Mouse (Mus musculus) gastrocnemius, postnatal 14 days (tissue): Measurements from ENCODE around the gene Hoxb8. TPM values are rescaled to one million over a fixed set of nuclear protein-coding genes. Genes with fewer than 3 reads are reported as not detected.

ENCODE experiments used
- DNase-seq: peaks from one replicate; pipeline ENCODE4 v3.0.0; 2021; ENCODE audit warnings: mixed read lengths
- intact Hi-C: fragments of 180-260 bp; cut with DNase I; formaldehyde crosslinking; loops from one replicate; pipeline ENCODE4 v1.15.1; 2025; ENCODE audit warnings: low total_unique reads
- total RNA-seq, 2 experiments: library from RNA; stranded (reverse); gene quantifications; 2 replicates each; pipeline ENCODE4 v1.2.3; 2021

Gene Hoxb8
- total RNA-seq, 2 experiments from 2014 or later, result 0.71 to 0.74 TPM

DNA sequence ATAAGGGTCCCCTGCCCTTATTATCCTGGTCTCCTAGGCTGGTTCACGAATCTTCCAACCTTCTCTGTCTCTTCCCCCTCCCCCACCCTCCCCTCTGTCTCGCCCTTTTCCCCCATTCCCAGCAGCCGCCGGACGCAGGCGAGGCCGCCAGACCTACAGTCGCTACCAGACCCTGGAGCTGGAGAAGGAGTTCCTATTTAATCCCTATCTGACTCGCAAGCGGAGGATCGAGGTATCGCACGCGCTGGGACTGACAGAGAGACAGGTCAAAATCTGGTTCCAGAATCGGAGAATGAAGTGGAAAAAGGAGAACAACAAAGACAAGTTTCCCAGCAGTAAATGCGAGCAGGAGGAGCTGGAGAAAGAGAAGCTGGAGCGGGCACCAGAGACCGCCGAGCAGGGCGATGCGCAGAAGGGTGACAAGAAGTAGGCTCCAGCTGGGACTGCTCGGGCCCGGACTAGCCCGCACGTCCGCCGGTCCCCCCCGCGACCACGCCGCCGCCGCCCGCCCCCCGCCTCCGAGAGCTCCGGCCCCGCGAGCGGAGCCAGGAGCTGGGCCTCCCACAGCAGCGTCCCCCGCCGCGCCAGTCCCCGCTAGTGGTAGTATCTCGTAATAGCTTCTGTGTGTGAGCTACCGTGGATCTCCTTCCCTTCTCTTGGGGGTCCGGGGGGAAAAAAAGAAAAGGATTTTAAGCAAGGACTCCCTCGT, 2.5 kb downstream of the Hoxb8 start:
- intact Hi-C loops, result loop anchor here (5.0 kb wide), 1 partner anchor 578 kb away; no protein-coding TSS in a partner anchor
- no peak for DNase-seq

DNA sequence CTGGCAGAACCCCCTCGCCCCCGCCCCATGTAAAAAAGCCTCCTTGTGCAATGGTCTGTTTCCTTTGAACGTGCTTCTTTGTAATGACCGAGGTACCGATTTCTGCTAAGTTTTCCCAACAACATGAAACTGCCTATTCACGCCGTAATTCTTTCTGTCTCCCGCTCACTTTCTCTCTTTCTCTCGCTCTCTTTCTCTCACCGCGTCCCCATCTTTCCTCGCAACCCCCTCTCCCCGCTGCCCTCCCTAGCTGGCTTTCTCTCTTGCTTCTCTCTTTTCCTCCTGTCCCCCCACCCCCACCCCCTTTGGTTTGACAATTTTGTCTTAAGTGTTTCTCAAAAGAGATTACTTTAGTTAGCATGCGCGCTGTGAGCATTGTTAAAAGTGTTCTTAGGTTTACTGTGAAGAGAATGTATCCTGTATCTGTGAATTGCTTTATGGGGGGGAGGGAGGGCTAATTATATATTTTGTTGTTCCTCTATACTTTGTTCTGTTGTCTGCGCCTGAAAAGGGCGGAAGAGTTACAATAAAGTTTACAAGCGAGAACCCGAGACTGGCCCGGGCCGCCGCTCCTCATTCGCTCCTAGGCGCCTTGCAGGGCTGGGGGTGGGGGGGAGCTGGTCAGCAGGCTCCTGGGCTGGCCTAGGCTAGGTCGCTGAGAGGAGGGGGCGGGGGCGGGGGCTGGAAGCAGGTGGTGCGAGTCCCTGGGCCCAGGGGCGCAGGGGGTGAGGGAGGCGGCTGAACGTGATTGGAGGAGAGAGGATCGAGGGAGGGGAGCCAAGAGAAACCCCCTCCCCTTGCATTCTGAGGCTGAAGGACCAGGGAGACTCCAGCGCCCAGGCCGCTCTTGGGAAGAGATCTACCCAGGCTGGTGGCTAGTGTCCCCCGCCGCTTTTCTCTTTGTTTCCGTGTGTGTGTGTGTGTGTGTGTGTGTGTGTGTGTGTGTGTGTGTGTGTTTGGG, 3.3 kb downstream of the Hoxb8 start:
- intact Hi-C loops, result loop anchor here (5.0 kb wide), 1 partner anchor 577 kb away; no protein-coding TSS in a partner anchor
- no peak for DNase-seq

DNA sequence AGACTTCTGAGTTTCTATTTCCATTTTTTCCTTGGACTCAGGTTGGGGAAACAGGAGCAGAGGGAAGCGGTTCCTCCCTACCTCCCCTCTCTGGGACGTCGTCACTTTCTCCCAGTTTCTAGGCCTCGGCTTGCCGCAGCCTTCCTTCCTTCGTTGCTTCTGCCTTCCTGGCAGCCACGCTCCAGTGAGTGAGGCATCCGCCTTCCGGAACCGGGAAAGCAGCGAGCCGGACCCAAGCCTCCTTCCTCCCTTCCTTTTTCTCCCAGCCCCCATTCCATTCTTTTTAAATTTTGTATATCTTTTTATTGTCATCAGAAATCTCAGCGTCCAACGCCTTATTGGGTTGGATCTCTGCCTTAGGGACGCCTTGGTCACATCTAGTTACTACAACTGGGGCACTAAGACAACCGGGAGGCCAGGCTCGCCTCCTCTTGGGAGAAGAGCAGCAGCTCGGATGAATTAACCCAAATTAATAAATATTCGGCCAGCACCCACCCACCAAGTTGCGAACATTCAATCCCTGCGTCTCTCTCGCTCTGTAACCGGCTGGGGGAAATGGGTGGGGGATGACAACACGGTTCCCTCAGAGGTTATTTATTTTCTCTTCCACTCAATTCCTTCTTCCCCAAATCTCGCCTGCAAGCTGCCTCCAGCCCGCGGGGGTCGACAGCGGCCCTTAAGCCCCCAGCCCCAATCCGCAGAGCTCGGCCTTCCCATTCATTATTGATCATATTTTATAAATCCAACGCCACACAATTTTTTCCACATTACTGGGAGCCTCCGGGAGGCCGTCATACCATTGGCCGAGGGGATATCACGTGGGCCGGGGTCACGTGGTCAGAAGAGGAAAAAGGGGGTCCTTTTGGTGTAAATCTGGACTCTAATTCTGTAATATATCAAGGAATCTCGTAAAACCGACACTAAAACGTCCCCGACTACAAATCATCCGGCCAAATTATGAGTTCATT, 4.3 kb downstream of the Hoxb8 start, which contains the start of gene Hoxb7:
Hoxb7 (plus strand) TSS at position 853 of the 968 bp plus-strand sequence.
- no peak for DNase-seq
- intact Hi-C loops, result no loop called here

DNA sequence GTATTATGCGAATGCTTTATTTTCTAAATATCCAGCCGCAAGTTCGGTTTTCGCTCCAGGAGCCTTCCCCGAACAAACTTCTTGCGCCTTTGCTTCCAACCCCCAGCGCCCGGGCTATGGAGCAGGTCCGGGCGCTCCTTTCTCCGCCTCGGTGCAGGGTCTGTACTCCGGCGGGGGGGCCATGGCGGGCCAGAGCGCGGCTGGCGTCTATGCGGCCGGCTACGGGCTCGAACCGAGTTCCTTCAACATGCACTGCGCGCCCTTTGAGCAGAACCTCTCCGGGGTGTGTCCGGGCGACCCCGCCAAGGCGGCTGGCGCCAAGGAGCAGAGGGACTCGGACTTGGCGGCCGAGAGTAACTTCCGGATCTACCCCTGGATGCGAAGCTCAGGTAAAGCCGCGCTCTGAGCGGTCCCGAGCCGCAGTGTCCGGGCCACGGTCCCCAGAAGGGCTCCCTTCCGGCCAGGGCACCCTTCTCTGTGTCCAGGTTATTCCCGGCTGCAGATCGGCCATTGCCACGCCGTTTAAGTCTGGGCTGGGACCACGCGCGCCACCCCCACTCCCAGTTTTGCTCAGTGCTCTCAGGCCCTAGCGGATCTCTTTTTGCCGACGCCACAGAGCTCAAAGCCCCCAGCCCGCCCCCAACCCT, 5.2 kb downstream of the Hoxb8 start:
- DNase-seq, result no peak
- intact Hi-C loops, result no loop called here

DNA sequence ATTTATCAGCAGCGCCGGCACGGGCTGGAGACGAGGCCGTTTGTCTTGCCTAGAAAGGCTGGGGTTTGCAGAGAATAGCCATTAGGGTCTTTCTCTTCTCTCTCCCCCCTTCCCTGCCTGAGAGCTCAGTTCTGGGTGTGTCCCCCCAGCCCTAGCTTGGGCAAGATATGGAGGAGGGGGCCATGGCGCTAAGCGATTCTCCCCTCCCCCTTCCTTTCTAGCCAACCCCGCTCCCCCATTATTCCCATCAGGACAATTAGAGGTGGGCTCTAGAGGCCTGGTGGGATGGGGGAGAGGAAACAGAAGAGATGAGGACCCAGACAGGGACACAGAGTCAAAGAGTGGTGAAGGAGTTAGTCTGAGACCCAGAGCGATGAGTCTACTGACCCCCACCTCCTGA, 5.7 kb downstream of the Hoxb8 start:
- no peak for DNase-seq
- intact Hi-C loops, result no loop called here

DNA sequence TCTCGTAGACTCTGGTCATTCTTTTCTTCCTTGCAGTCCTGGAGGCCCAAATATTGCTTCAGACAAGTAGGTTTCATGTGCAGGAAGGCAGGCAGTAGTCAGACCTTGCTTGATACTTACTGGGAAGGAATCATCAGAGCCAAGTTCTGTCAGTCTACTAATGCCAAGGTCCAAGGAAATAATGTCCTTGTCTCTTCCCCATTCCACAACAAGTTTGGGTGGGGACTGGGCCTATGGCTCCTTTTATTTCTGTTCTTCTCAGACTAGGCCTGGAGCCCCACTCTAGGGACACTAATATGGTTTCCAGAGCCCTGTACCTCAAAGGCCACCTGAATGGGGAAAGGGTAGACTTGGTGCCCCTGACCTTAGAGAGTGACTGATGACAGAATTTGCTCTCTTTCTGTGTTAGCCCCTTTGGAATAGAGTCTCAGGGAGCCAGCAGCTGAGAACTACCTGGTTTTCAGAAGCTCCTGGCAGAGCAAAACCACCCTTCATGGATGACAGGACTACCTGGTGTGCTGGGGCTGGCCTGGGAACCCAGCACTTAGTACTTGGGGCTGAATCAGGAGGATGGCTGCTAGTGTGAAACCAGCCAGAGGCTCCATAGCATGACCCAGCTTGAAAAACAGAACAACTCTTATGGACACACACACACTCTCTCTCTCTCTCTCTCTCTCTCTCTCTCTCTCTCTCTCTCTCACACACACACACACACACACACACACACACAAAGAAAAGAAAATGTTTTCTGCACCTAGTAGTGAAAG, 6.9 kb downstream of the Hoxb8 start:
- intact Hi-C loops, result no loop called here
- no peak for DNase-seq

DNA sequence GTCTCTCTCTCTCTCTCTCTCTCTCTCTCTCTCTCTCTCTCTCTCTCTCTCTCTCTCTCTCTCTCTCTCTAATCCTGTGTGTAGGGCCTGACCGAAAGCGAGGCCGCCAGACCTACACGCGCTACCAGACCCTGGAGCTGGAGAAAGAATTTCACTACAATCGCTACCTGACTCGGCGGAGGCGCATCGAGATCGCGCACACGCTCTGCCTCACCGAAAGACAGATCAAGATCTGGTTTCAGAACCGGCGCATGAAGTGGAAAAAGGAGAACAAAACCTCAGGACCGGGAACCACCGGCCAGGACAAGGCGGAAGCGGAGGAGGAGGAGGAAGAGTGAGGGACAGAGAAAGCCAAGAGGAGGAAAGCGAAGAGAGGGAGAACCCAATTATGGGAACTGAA, 7.6 kb downstream of the Hoxb8 start:
- intact Hi-C loops, result no loop called here
- no peak for DNase-seq

DNA sequence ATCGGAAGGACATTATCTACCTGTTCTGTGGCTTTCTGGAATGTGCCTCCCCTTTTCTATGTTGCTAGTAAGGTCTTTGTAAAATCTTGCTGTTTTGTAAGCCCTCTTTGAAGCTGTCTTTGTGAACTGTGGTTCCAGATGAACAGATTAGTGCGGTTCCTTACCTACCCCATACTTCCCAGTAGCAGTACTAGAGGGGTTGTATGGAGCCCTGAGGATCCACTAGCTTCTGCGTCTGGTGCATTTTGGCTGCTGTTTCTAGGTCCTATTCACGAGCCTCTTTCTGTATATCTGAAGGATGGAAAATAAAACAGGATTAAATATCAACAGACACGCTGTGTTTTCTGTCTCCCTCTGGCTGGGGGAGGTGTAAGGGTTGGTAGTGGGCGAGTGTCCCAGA, 8.1 kb downstream of the Hoxb8 start:
- intact Hi-C loops, result no loop called here

DNA sequence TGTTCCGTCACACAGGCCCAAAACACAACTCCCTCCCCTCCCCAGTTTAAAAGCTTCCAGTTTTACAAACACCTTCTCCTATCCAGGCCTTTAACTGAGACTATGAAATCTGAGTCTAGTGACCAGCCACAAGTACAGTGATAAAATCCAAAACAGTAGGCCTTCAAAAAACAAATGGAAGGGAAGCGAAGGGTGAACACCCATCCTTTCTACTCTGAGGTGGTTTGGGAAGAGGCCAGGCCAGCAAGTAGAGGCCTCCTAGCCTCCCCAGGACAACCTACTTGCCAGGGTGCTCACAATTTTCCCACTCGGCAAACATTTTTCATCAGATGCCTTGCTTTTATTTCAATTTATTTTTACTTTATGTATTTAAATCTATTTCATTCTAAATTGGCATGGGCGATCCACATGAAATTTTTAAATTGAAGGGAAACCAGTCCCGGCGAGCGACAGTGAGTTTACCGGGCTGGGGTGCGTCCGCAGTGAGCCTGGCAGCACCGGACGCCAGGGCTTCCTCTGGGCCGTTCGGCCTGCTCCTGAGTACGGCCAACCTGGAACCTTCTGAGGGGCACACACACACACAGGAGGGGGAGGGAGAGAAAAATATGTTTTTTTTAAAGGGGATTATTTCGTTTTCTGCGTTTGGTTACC, 9.1 kb downstream of the Hoxb8 start:
- DNase-seq, result no peak
- intact Hi-C loops, result no loop called here

More for the DNA sequence above, 8.1 kb downstream of the Hoxb8 start:
- DNase-seq, result no peak

DNA sequence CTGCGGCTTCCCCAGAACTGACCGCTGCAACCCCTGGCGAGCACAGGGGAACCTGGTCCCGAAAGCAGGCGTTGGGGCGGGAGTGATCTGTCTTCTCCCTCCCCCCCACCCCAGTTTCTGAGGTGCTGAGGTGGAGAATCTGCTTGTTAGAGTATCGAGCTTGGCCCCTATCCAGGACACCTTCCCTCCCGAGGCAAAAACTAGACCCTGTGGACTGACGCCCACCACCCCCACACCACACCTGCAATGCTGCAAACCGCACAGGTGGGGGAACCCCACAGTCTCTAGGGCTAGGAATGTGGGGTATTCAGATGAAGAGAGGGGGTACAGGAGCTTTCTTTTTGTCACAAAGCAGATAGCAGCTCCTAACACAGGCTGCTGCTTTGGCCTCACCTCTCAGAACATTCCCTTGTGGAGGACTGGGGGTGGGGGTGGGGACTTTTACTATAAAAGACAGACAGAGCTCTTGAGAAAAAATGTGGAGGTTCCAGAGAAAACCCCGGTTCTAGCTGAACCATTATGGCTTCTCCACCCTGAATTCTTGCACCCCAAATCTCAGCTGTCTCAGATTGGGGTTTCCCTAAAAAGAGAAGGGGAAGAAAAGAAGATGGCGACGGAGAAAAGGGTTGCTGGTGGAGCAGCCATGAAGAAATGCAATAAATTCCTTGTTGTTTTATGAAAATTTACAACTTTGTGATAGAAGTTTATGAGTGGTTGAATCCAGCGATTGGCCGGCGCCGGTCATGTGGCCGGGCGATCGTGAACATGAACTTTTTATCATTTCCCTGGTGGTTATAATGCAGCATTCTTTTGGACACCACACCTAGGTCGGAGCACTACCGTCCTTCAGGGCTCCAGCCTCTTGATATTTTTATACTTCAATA, 10.2 kb downstream of the Hoxb8 start, which contains the start of gene Hoxb6:
Hoxb6 (plus strand) TSS at position 796 of the 884 bp plus-strand sequence.
- intact Hi-C loops, result no loop called here

DNA sequence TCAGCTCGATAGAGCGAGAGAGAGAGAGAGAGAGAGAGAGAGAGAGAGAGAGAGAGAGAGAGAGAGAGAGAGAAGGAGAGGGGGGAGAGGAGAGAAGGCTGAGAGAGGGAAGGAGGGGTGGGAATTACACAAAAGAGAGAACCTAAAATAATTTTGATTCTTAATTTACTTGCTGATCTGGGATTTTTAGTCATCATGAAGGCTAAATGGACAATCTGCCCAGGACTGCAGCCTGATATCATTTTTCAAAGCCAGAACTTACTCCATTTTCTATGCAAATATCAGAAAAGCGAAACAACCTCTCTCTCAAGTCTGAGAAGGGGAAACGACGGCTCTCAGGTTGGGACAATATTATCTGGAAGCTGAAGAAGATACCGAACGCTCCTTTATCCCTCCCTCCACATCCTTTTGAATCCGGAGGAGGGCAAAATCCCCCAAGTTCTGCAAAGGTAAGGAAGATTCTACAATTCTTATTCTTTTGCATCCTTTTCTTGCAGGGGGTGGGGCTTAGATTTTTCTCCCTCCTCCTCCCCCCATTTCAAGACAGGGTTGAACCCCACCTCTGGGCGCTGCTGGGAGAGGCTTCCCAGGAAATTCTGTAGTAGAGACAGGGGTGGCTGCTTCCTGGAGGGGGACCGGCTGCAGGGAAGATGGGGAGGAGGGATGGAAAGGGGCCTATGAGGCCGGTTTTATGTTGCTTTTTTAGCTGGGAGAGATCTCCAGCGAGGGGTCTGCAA, 11.0 kb downstream of the Hoxb8 start:
- no peak for DNase-seq
- intact Hi-C loops, result no loop called here

More for the DNA sequence above, 10.2 kb downstream of the Hoxb8 start, which contains the start of gene Hoxb6:
- DNase-seq, result no peak

DNA sequence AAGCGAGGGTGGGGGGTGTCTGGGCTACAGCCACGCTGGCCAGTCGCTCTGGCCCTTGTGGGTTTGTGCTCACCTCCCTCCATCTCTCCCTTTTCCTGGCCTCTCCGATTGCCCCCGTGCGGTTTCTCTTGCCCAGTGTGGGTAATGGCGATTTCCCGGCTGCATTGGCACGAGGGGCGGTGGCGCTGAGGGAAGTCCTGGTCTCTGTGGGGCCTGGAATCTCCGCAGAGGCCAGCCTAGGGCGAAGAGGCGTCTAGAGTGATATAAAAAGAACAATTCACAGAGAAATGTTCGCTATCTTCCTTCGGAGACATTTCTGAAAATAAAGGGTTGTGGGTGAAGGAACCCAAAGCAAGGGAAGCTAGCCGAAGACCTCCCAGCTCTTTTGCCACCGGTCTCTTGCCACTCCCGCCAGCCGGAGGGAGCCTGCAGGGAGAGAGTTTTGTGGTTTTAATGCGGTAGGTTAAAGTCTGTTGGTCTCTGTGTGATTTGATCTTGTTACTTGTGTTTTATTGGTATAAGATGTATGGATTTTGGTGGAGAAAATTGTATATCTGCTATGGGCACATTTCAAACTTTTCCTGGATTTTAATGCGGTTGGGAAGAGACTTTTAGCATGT, 11.7 kb downstream of the Hoxb8 start:
- intact Hi-C loops, result no loop called here
- DNase-seq, result no peak

DNA sequence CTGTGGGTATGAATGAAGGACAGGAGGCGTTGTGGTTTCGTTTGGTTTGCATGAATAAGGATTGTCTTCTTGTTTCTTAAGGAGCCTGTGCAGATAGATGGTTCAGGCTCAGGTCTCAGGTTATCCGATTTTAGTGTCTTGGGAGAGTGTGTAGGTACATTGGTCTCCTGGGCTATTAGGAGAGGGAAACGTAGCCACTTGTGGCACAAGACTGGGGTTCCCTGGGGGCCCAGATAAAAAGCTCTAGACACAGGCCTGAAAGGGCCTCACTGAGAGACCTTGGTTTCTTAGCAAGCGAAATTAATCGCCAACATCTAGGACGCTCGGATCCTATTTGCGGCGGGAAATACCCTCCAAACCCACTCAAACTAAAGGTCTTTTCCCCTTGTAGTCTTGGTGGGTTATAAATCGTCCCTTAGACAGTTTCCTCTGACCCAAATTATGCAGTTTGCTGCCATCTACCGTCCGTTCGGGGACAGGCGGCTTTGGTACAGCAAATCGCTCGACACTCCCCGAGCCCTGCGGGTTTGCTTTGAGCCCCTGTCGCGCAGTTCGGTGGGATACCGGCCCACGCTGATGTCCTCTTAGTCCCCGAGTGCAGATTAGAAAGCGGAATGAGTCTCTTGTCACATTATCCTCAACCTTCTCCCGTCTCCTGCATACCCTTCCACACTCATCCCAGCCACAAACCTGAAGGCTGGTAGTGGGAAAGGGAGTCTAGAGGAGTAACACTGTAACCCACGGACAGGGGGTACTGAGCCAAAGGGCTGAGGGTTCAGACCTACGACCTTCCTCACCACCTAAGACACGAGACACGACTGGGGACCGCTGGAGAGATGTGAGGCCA, 12.8 kb downstream of the Hoxb8 start:
- DNase-seq, result peak; percentile 61
- intact Hi-C loops, result no loop called here

DNA sequence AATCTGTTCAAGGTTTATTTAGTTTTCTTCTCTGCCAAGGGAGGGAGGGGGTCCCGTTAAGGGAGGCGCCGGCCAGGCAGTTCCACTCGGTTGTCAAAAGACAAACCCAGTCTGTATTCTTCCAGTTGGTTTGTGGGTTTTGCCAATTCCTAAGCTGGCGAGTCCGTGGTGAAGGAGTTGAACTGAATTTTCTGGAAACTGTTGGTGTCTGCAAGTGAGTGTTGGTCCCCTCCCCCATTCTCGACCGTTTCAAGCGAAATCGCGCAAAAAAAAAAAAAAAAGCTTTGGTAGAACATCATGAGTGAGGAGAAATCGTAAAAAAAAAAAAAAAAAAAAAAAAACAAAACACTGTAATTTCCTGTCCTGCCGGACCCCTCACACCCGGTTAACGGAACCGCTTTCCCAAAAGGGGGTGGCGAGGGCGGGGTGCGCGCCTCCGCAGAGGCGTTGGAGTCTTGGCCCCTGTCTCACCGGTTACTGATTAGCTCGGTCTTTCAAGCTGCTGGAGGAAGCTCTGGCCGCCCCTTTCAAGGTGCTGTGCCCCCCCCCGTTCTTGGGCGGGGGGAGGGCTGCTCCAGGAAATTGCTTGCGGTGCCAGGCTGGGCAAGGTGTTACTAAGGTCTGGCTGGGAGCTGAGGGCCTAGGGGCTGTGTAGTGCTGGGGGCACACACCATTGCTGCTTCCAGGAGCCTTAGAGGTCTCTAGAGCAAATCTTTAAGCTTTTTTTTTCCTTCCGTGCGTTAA, 13.6 kb downstream of the Hoxb8 start:
- DNase-seq, result no peak
- intact Hi-C loops, result no loop called here
